Mouse (Mus musculus): ENCODE measurements around the gene Col25a1.

The Col25a1 gene

DNA sequence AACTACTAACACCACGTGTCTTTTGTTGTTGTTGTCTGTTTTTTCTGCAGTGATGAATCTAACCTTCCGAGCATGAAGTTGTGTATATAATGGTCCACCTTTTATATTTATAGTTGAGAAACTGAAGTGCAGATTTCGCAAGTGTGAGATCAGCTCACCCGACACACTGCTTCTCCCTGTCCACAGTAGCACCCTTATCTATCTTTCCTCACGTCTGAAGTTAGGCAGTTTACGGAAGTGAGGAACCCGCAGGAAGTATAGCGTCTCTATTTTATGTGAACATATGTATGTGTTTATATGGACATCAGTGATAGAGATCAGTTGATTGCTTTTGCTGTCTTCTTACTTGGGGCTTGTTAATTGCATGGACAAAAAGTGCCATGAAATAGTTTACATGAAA is 463.7 kb downstream of the Col25a1 start:
- DNase-seq, result no peak

DNA sequence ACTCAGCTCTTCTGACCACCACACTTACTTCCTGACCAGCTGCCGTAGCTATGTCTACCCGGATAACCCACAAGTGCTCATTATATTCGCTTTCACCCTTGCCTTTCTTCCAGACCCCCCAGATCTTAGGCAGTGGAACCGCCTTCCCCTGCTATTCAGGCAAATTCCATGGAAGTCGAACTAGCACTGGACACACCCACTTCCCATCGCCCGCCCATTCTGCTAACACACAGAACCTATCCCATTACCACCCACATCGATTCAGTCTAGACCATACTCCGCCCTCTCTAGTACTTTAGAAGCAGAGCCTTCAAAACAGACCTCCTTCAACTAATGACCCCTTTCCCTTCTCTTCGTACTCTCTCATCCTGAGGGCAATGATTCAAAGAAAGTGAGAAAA is 470.2 kb downstream of the Col25a1 start:
- no peak for DNase-seq

DNA sequence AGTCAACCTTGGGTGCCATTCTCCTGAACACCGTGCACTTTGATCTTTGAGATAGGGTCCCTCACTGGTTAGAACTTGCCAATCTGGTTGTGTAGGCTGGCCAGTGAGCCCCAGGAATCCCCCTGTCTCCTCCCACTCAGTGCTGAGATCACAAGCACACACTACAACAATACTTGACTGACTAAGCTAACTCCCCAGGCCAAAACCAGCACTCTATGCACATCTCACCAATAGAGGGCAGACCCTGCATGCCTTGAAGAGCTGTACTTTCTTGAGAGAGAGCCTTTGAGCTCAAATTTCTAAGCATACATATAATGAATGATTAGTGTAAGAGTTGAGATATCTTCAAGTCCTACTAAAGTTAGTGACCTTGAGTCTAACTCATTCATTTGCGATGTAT is 476.6 kb downstream of the Col25a1 start:
- peak; percentile 25 for DNase-seq

DNA sequence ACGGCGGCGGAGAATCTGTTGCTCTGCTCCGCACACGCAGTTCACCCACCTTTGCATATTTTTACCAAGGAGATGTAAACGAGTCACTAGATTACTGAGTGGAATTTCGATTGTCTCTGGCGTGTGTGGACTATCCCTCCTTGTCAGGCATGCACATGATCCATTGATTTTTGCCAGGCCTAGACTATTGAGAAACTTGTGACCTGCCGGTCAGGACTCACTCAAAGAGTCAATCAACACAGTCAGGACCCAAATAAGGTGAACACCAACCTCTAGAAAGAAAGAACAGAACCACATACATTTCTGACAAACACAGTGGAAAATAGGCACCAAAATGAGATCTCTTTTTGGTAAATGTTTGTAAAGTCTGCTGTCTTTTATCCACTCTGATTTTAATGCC is 483.1 kb downstream of the Col25a1 start:
- DNase-seq, result no peak

DNA sequence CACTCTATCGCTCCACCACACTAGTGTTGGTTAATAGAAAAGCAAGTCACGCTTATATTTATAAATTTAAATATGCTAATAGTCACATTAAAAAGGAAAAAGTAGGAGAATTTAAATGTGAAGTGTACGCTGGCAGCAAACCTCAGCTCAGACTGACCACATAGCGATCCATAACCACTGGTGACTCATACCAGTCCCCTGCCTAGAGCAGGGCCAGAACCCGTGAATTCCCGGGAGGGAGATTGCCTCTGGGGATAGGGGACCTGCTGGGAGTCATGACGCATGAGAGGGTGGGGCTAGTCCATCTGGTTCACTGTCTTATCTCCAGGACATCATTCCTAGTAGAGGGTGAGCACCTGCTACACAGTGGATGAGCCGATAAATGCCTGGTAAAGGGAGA is 484.3 kb downstream of the Col25a1 start:
- no peak for DNase-seq

DNA sequence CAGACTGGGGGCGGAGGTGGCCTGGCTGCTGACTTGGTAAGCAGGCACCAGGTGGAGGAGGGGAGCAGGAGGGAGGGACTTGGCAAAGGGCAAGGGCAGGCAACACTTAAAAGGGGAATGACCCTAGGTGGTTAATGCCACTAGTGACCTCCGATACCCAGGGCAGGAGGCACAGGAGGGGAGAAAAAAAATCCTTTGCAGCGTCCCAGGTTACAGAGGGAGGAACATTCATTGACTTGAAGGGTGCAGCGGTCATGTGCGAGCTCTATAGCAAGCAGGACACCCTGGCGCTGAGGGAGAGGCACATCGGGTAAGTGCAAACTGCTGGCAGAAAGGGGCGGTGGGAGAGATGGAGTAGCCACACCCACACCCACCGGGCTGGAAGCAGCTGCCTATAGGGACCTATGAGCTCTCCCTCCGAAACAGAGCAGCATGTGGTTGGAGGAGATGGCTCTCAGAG is 486.2 kb downstream of the Col25a1 start, which contains the start of gene Etnppl:
Gene Etnppl (plus strand): TSS at position 10 of the 460 bp plus-strand sequence.
- DNase-seq, result no peak

DNA sequence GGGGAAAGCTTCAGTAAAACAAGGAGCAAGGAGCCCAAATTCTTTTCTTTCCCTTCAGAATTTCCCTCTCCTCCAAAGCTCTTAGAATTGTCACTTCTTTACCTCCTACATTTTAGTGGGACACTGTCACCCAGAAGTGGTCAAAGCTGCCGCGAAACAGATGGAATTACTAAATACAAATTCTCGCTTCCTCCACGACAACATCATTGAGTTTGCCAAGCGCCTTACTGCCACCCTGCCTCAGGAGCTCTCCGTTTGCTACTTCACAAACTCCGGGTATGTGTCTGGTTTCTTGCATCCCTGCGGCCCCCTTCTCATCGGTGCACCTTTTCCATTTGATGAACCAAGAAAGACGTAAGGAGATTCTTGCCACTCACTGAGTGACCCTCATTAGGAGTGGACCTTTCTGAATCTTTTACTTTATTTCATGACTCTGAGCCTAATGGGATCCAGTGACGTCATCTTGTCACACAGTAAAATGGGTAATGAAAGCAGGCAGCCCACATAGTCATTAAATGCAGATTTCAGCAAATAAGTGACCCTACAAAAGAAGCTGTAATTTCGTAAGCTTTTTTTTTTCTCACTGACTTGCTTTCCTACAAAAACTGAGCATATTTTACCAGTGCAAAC is 489.3 kb downstream of the Col25a1 start:
- peak; percentile 30 for DNase-seq

DNA sequence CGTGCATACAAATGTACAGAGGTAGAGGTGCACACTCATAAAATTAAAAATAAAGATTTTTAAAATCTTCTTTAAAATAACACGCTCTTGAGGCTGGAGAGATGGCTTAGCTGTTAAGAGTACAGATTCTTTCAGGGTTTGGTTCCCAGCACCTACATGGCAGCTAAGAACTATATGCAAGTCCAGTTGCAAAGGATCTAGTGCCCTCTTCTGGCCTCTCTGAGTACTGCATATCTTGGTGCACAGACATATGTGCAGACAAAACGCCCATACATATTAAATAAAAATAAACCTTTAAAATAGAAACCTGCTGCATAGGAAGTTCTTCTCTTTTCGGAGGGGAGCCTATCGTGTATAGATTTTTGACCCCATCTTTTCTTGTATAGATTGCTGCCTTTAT is 497.1 kb downstream of the Col25a1 start:
- no peak for DNase-seq

DNA sequence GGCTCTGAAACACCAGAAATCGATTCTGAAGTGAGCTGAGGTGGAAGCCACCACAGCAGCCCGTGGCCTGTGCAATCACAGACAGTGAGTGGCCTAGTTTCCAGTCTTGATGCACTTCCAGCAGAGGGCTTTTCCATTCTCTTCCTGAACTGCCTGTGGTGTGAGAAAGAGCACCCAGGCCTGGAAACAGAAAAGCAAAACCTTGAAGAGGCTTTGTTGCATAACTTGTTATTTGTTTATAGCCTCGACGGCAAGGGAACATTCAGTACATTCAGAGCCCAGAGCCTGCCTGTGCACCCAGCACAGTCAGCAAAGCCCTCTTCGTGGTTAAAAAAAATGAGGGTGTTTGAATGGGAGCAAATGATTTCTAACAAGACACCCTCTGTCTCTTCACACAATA is 502.6 kb downstream of the Col25a1 start:
- peak; percentile 30 for DNase-seq

DNA sequence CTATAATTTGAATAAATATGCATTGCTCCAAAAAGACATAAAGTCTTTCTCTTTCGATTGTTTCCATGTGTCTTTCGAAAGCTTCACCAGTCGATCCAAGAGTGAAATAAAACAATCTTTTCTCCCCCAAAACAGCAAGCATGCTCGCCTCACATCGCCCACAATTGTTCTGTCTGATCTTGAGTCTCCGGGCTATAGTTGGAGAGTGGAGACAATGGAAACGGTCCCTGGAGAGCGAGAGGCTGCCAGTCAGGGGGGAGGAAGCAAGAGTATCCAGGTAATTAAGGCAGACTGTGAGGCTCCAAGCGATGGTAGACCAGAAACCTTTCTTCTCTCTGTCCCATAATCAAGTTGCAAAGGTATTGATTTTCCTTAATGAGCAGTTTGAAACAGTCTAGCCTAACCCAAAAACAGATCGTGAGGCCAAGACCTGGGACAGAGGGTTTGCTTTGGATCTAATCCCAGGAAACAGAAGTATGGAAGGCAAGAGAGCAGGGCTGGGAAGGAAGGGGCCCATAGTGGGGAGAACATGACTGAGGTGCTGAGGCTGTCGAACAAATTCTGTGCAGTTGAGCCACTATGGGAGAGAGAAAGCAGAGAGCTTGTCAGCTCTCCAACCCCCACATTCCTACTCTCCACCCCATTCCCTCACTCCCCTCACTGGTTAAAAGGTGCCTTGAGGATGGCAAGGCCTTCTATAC is 515.0 kb downstream of the Col25a1 start:
- DNase-seq, result no peak
